Comparison of ENCODE assay signal across 13 mouse cellular contexts in the genomic region with DNA sequence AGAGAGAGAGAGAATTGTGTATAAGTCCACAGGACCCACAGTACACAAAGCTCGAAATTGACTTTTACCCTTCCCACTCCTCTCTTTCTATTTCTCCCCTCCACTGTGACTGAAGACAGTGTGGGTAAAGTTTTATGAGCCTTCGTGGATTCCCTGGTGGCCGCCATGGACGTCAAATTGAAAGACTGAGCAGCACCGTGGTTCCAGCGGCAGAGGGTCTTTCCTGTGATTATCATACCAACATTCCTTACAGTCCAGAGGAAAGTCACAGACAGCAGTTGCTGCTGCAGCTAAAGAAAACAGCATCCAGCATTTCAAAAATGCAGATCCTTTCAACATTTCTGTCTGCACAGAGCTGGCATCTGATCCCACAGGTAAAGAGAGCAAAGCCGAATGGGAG.
DNase-seq lines count a peak whose midpoint lies in the region; ATAC-seq lines count a peak whose summit lies in the region.
"Had no signal": no experiment of that assay in that cellular context is flagged by ENCODE, and none has a peak within 500 bp of the region (broad histone marks: within the 10 kb centered on the region; RNA-seq: fewer than 3 reads in every experiment).

No protein-coding gene starts in this region.

- peaks cover 26% of the 10 kb centered on the region for H3K4me1 ChIP-seq in heart, embryonic 16.5 days (ENCODE audit: control insufficient read depth, insufficient read depth, low read length)
- H3K4me1 ChIP-seq in limb, embryonic 12.5 days (replicated peaks), result peaks cover 35% of the 10 kb centered on the region

- intact Hi-C loops in heart, postnatal 14 days (cut with DNase I), result loop anchor here (5.0 kb wide), 1 partner anchor 105 kb away; the partner anchor contains the start of gene Fyn

- WGBS in heart, embryonic 16.5 days, result 20% methylated on average over 7 of the region's 7 CpGs
- 27% methylated on average over 7 of the region's 7 CpGs for WGBS in limb, embryonic 12.5 days

- H3K4me2 ChIP-seq in heart, embryonic 16.5 days (ENCODE audit: low read depth, low read length), result peak overlapping the region; percentile 25; the same call in 1 of the 2 replicates
- 0 out of 2 replicates have a peak overlapping the region, but pooled peaks have one; percentile 10 for H3K4me2 ChIP-seq in limb, embryonic 12.5 days
- H3K4me2 ChIP-seq: hindbrain, embryonic 15.5 days had no signal

- H3K9me3 ChIP-seq in heart, embryonic 16.5 days (replicated peaks; ENCODE audit: control insufficient read depth, low read length), result no peaks in the 10 kb centered on the region
- H3K9me3 ChIP-seq in limb, embryonic 12.5 days, result no peaks in the 10 kb centered on the region
- H3K9me3 ChIP-seq: hindbrain, embryonic 15.5 days had no signal

- no peak for DNase-seq in heart, postnatal 14 days
- peak; percentile 67 for DNase-seq in Muller cell, postnatal 12 days (ENCODE audit: inconsistent ontology term)
- DNase-seq in embryo, embryonic 11 days, result peak; percentile 33
- no peak for DNase-seq in cerebellum, postnatal 25 days
- DNase-seq: adrenal gland, postnatal 25 days; cerebellum, adult 18-20 months; thymus, postnatal 14 days had no signal

- no peak overlapping the region for H3K4me3 ChIP-seq in heart, embryonic 16.5 days (ENCODE audit: low read length)
- no peak overlapping the region for H3K4me3 ChIP-seq in limb, embryonic 12.5 days (replicated peaks)
- H3K4me3 ChIP-seq: hindbrain, embryonic 15.5 days; layer of hippocampus, adult 2 months had no signal

- no peaks in the 10 kb centered on the region for H3K36me3 ChIP-seq in heart, embryonic 16.5 days (ENCODE audit: control insufficient read depth, insufficient read depth)
- no peaks in the 10 kb centered on the region for H3K36me3 ChIP-seq in limb, embryonic 12.5 days
- H3K36me3 ChIP-seq: hindbrain, embryonic 15.5 days had no signal

- H3K27ac ChIP-seq in heart, embryonic 16.5 days (ENCODE audit: low read length), result 0 out of 2 replicates have a peak overlapping the region, but pooled peaks have one; percentile 12
- H3K27ac ChIP-seq in limb, embryonic 12.5 days, result peak overlapping the region; percentile 31; the same call in 1 of the 2 replicates
- H3K27ac ChIP-seq: hindbrain, embryonic 15.5 days; layer of hippocampus, adult 2 months had no signal

- H3K9ac ChIP-seq in heart, embryonic 16.5 days (ENCODE audit: low read length), result no peak overlapping the region
- no peak overlapping the region for H3K9ac ChIP-seq in limb, embryonic 12.5 days (replicated peaks)
- H3K9ac ChIP-seq: hindbrain, embryonic 15.5 days had no signal

- no peak for ATAC-seq in heart, embryonic 16.5 days (replicated peaks; ENCODE audit: extremely low read depth, insufficient read depth, low FRiP score)
- ATAC-seq in limb, embryonic 12.5 days (ENCODE audit: insufficient number of reproducible peaks, insufficient read depth, low FRiP score, low TSS enrichment, low read depth), result no peak
- no peak for ATAC-seq in megakaryocyte progenitor cell, adult 5-6 weeks (replicated peaks; ENCODE audit: poor library complexity)
- ATAC-seq: CD4-positive, CD25-positive, alpha-beta regulatory T cell, adult 4 months had no signal

- H3K27me3 ChIP-seq in heart, embryonic 16.5 days (ENCODE audit: control insufficient read depth, insufficient read depth, low read length), result no peaks in the 10 kb centered on the region
- H3K27me3 ChIP-seq in limb, embryonic 12.5 days, result no peaks in the 10 kb centered on the region
- H3K27me3 ChIP-seq: hindbrain, embryonic 15.5 days had no signal

Comparison
In these comparisons a context has a peak if more than half of its experiments do, and no peak if none do; other contexts are left out.
1. DNase-seq: peak in Muller cell, postnatal 12 days (single experiment) and embryo, embryonic 11 days (single experiment); none in heart, postnatal 14 days (0 of 2) and cerebellum, postnatal 25 days (0 of 2).